Mouse (Mus musculus): Measurements from ENCODE around the gene Dusp21. TPM values are rescaled to one million over a fixed set of nuclear protein-coding genes. Genes with fewer than 3 reads are reported as not detected.

Gene Dusp21
- not detected in 2 replicates for polyA plus RNA-seq (2012; rRNA removed; ENCODE audit: low replicate concordance)

DNA sequence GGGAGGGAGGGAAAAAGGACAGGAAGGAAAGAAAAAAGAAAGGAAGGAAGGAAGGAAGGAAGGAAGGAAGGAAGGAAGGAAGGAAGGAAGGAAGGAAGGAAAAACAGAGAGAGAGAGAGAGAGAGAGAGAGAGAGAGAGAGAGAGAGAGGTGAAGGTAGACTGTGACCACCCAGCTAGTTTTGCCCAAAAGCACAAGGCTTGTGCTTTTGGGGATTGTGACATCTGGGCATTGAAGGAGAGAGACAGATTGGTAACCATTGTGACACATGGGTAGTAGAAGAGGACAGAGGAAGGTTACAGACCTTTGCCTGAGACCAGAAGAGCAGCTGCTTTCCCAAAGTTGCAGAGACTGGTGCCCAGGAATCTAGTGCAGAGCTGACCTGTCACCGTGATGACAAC lies at the start of gene Dusp21:
TSS of gene Dusp21 (plus strand) at position 301 of the 400 bp plus-strand sequence.

DNA sequence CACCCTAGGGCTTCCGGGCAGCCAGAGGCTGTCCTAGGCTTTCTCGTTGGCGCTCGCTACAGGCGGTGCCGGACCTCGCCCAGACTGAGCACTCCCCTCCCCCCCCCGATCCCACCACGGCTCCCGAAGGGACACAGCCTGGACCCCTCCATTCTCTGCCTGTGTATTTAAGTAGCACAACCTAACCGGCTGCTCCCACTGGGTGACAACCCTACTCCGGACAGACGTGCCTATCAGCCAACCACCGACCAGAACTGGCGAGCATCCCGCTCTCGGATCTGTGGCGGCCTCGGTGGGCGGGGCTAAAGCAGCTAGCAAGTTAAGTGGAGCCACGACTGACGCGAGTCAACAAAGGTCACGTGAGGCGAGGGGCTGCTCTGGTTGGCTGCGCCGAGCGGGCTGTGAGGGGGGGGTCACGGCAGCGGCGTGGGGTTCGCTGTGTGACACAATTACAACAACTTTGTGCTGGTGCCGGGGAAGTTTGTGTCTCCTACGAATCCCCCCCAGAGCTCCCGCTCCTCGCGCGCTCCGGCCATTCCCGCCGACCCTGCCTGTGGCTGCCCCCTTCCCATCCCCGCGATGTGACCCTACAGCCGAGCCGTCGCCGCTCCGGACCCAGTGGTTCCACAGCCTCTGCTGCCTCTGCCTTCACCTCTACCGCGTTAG lies 16.7 kb downstream of the Dusp21 start, which contains the start of gene Kdm6a:
TSS of gene Kdm6a (plus strand) at position 384 of the 666 bp plus-strand sequence.

Other genes with a start within 250 kb of the Dusp21 start
- 25.2 and 34.9 TPM in 2 replicates for gene Kdm6a, start 16.7 kb downstream of the Dusp21 start, polyA plus RNA-seq (2012; rRNA removed; ENCODE audit: low replicate concordance)